20 mouse cellular contexts compared by ENCODE assay signal in genomic region chr7:30474999-30475398, GRCm38 (mm10). TPM values are rescaled to one million over a fixed set of nuclear protein-coding genes. Genes with fewer than 3 reads are reported as not detected.
"Had no signal": no experiment of that assay in that cellular context is flagged by ENCODE, and none has a peak within 500 bp of the region (broad histone marks: within the 10 kb centered on the region; RNA-seq: fewer than 3 reads in every experiment).

No protein-coding gene starts in this region.

- H3K4me2 ChIP-seq: limb, embryonic 13.5 days; midbrain, embryonic 12.5 days; neural tube, embryonic 12.5 days; stomach, embryonic 15.5 days had no signal

- H3K27me3 ChIP-seq: neural tube, embryonic 12.5 days; stomach, embryonic 15.5 days had no signal

- H3K4me1 ChIP-seq: megakaryocyte, embryonic 14.5 days had no signal

- H3K9me3 ChIP-seq: stomach, embryonic 15.5 days had no signal

- H3K4me3 ChIP-seq: layer of hippocampus, adult 2 months; limb, embryonic 13.5 days; megakaryocyte, embryonic 14.5 days; midbrain, embryonic 12.5 days; neural tube, embryonic 12.5 days; stomach, embryonic 15.5 days had no signal

- H3K36me3 ChIP-seq: limb, embryonic 13.5 days; midbrain, embryonic 12.5 days; neural tube, embryonic 12.5 days; stomach, embryonic 15.5 days had no signal

- H3K9ac ChIP-seq: limb, embryonic 13.5 days; midbrain, embryonic 12.5 days; neural tube, embryonic 12.5 days; stomach, embryonic 15.5 days had no signal

- DNase-seq: kidney, adult 11 months; kidney, postnatal 10 days; kidney, postnatal 4 days; left cerebral cortex, postnatal 4 days; lung, adult 2 months; lung, postnatal 10 days; right cerebral cortex, postnatal 4 days; thymus, postnatal 36 days had no signal

- H3K27ac ChIP-seq: layer of hippocampus, adult 2 months; limb, embryonic 13.5 days; macrophage; midbrain, embryonic 12.5 days; neural tube, embryonic 12.5 days; stomach, embryonic 15.5 days had no signal

RNA-seq across cellular contexts. Expression of gene Nphs1, which starts 16.9 kb away (rescaled TPM):
- total RNA-seq: neutrophil, adult 5-6 weeks had no signal
- polyA plus RNA-seq: lung, adult 2 months; macrophage had no signal

RNA-seq across cellular contexts. Expression of gene Kirrel2, which starts 17.5 kb away (rescaled TPM):
- total RNA-seq: neutrophil, adult 5-6 weeks had no signal
- polyA plus RNA-seq: lung, adult 2 months; macrophage had no signal

RNA-seq across cellular contexts. Expression of gene Prodh2, which starts 18.4 kb away (rescaled TPM):
- total RNA-seq: layer of hippocampus, adult 2 months; layer of hippocampus, postnatal 14 days; left cerebral cortex, adult 18-20 months; midbrain, postnatal 0 days; neutrophil, adult 5-6 weeks had no signal
- polyA plus RNA-seq: limb, embryonic 13.5 days; lung, adult 2 months; macrophage; midbrain, embryonic 12.5 days; midbrain, postnatal 0 days; neural tube, embryonic 12.5 days; thymus, postnatal 0 days had no signal

RNA-seq across cellular contexts. Expression of gene Aplp1, which starts 29.7 kb away (rescaled TPM):
- total RNA-seq: neutrophil, adult 5-6 weeks had no signal
